Mouse (Mus musculus) mouse embryonic stem cell (cell line): ENCODE data around the gene Lsg1.

Source experiments
- in situ Hi-C, 2 experiments: fragments of 300-500 bp; cut with MboI; formaldehyde crosslinking; loops; 1 replicate in 1 of 2; 3 replicates in 1 of 2; pipeline ENCODE4 v1.14.3; 2019 to 2020; ENCODE audit warnings: low sequenced_read_pairs in 2 of 2, low pct_unique_long_range_greater_than_20kb in 1 of 2, mixed read lengths in 1 of 2; ENCODE audit not compliant: unreplicated experiment in 1 of 2

Lsg1 gene

GRCm38 (mm10) chr16:30587494-30588327, at the start of gene Lsg1:
Gene Lsg1 (minus strand): TSS chr16:30587592.
- in situ Hi-C loops, result loop anchor here (25.0 kb wide), 2 partner anchors 750 to 775 kb away; no protein-coding TSS in a partner anchor

GRCm38 (mm10) chr16:30633906-30634746, 46.7 kb upstream of the Lsg1 start:
- in situ Hi-C loops, result no loop called here

- in situ Hi-C loops, result no loop called here
Measured at GRCm38 (mm10) chr16:30629509-30629908, 42.1 kb upstream of the Lsg1 start.

- in situ Hi-C loops, result no loop called here
Measured at GRCm38 (mm10) chr16:30628401-30628800, 41.0 kb upstream of the Lsg1 start.

GRCm38 (mm10) chr16:30627586-30628337, 40.4 kb upstream of the Lsg1 start:
- in situ Hi-C loops, result no loop called here

GRCm38 (mm10) chr16:30624640-30625039, 37.2 kb upstream of the Lsg1 start:
- in situ Hi-C loops, result no loop called here

- in situ Hi-C loops, result no loop called here
Measured at GRCm38 (mm10) chr16:30623645-30624044, 36.3 kb upstream of the Lsg1 start.

GRCm38 (mm10) chr16:30616281-30616680, 28.9 kb upstream of the Lsg1 start:
- in situ Hi-C loops, result no loop called here

GRCm38 (mm10) chr16:30614705-30615317, 27.4 kb upstream of the Lsg1 start:
- in situ Hi-C loops, result no loop called here

- in situ Hi-C loops, result no loop called here
Measured at GRCm38 (mm10) chr16:30614122-30614521, 26.7 kb upstream of the Lsg1 start.

GRCm38 (mm10) chr16:30613122-30613521, 25.7 kb upstream of the Lsg1 start:
- in situ Hi-C loops, result no loop called here

GRCm38 (mm10) chr16:30611331-30611730, 23.9 kb upstream of the Lsg1 start:
- in situ Hi-C loops, result no loop called here

GRCm38 (mm10) chr16:30607868-30608267, 20.5 kb upstream of the Lsg1 start:
- in situ Hi-C loops, result no loop called here

GRCm38 (mm10) chr16:30605528-30605927, 18.1 kb upstream of the Lsg1 start:
- in situ Hi-C loops, result no loop called here

GRCm38 (mm10) chr16:30604807-30605137, 17.4 kb upstream of the Lsg1 start:
- in situ Hi-C loops, result no loop called here

GRCm38 (mm10) chr16:30604061-30604806, 16.8 kb upstream of the Lsg1 start:
- in situ Hi-C loops, result no loop called here

- in situ Hi-C loops, result no loop called here
Measured at GRCm38 (mm10) chr16:30603531-30603842, 16.1 kb upstream of the Lsg1 start.
